Mouse (Mus musculus): ENCODE measurements around the gene Ankrd13c.
"Not testable (repeated sequence)": the region's sequence is repeated elsewhere in the genome, so short reads cannot be mapped to it uniquely, and the experiment has no call there.

The Ankrd13c gene

DNA sequence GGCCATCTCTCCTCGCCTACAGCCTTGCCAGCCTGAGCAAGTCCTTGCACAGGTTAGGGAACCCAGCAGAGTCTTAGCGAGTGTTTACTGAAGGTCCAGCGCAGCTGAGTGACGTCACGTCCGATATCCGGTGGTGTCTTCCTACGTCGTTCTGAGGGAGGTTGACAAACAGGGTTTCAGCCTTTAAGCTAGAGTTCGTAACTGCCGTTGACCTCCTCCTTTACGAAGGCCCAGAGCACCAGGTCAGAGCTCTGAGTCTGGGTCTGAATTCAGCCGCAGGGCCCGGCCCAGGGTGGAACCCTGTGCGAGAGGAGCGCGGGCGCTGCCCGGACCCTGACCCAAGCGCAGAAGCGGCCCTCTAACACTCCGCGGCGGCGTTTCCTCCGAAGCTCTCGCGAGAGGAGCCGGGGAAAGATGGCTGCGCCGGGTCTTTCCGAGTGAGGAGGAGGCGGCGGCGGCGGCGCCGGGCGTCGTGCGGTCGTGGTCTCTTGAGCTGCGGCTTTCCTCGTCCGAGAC, at the start of gene Ankrd13c:
Gene Ankrd13c (plus strand): TSS at position 397 of the 516 bp plus-strand sequence.
- DNase-seq (ENCODE audit: low spot score), result peak; percentile 92

- no peak for DNase-seq (ENCODE audit: low spot score)
These were observed 49.4 kb upstream of the Ankrd13c start for GRCm38 (mm10) chr3:157897645-157898044.

GRCm38 (mm10) chr3:157899986-157900385, 47.1 kb upstream of the Ankrd13c start:
- no peak for DNase-seq (ENCODE audit: low spot score)

DNA sequence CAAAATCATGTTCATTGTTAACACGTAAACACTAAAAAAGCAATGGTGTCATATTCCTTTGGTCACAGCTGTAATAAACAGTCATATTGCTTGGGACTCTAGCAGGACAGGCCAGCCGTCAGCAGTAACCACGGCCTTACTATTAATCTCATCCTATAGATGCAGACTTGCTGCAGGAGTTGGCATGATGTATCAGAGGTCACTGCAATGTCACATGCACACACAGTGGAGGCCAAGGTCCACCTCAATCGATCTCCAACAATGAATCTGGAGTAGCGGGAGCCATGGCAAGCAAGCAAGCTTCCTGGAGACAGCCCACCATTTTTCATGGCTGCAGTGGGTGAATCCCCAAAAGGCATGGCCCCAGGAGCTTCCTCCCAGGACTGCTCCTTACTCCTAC, 45.3 kb upstream of the Ankrd13c start:
- DNase-seq (ENCODE audit: low spot score), result no peak

DNA sequence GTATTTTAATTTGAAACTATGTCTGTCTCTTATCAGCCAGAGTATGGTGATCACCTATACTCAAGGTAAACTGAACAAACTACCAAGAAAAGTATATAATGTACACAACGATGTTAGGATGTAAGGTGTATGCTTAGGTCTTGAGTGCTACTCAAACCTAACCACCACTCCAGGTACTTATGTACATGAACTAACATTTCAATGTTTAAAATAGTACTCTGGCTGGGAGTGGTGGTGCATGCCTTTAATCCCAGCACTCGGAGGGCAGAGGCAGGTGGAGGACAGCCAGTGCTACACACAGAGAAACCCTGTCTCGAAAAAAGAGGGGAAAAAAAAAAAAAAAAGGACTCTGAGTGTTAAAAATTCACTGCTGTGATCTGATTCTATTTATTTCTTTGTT, 38.9 kb upstream of the Ankrd13c start:
- DNase-seq (ENCODE audit: low spot score), result no peak

- DNase-seq (ENCODE audit: low spot score), result no peak
These were observed 36.8 kb upstream of the Ankrd13c start for GRCm38 (mm10) chr3:157910262-157910661.

DNA sequence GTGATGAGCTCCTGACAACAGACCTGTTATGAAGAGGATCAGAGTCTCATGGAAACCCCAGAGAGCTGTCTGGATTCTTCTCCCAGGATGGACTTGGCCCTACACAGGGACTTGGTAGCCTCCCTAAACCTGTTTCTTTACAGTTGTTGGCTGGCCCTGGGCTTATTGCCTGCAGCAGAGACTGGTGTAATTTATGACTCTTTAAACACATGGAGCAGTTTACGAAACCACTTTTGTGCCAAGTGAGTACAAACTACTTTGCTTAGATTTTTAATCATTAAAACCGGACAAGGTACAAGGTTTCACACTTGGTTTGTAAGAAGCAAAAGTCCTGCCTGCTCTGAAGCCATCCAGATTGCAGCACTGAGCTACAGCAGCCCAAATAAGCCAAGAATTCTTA, 34.9 kb upstream of the Ankrd13c start:
- DNase-seq (ENCODE audit: low spot score), result no peak

DNA sequence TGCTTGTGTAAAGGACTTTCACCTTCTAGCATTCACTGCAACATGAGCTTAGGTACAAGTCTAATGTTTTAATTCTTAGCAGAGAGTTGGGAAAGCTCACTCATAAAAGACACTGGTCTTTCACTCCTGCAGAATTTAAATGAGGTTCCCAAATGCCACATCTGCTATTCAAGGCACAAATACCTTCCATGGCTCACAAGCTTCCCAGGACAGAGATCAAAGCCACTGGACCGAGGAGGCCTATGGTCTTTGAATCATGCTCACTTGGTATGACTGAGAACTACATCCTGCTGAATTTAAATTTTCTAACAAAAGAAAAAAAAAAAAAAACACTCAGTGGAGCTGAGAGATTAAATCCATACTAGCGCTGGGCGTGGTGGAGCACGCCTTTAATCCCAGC, 30.7 kb upstream of the Ankrd13c start:
- DNase-seq (ENCODE audit: low spot score), result no peak

GRCm38 (mm10) chr3:157921376-157921775, 25.7 kb upstream of the Ankrd13c start:
- DNase-seq (ENCODE audit: low spot score), result no peak

DNA sequence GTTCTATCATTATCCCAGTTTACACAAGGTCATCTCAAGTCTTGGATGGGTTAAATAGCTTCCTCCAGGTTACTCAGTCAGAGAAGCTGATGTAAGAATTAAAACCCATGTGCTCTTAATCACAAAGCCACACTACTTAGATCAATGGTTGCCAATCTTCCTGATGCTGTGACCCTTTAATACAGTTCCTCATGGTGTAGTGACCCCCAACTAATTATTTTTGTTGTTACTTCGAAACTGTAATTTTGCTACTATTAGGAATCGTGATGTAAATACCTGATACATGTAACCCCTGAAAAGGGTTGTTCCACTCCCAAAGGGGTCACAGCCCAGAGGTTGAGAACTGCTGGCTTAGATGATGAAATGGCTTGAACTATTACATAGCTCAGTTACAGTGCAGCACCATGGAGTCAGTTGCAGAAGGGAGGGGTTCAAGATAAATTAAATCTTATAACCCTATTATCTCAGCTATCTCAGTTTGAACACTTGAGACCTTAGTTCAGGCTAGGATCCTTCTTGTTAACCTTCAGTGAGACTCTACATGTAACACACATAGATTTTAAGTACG, 23.7 kb upstream of the Ankrd13c start:
- DNase-seq (ENCODE audit: low spot score), result no peak

DNA sequence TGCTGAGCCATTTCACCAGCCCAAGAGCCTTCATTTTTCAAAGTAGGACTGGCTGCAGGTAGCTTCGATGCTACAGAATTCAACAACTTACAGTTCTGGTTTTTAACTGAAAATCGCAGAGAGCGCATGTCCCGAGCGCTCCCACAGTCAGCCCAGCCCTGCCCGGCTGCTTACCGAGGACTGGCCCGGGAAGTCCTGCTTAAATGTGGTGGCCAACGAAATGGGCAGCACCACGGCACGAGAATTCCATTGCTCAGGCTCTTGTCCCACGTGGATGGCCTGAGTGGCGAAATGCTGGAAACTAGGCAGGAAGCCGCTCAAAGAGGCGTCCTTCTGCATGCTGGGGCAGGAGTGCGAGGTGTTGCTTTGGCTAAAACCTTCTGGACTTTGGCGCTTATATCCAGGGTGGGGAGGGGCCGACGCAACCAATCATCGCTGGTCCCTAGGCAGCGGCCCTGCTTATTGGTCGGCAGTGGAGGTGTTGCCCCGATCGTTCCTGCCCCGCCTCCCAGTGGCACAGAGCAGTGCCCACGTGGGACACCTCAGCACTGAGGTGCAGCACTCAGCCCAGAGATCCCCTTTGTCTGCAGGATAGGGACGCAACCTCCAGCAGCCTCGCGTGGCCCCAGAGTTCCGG, 22.2 kb upstream of the Ankrd13c start, which contains the start of gene Cth:
Gene Cth (minus strand): TSS at position 386 of the 637 bp plus-strand sequence.
- peak; percentile 88 for DNase-seq (ENCODE audit: low spot score)

- no peak for DNase-seq (ENCODE audit: low spot score)
These were observed 21.1 kb upstream of the Ankrd13c start for GRCm38 (mm10) chr3:157925706-157926510.

GRCm38 (mm10) chr3:157926761-157927160, 20.3 kb upstream of the Ankrd13c start:
- no peak for DNase-seq (ENCODE audit: low spot score)

GRCm38 (mm10) chr3:157928731-157929130, 18.3 kb upstream of the Ankrd13c start:
- DNase-seq (ENCODE audit: low spot score), result peak; percentile 38

DNA sequence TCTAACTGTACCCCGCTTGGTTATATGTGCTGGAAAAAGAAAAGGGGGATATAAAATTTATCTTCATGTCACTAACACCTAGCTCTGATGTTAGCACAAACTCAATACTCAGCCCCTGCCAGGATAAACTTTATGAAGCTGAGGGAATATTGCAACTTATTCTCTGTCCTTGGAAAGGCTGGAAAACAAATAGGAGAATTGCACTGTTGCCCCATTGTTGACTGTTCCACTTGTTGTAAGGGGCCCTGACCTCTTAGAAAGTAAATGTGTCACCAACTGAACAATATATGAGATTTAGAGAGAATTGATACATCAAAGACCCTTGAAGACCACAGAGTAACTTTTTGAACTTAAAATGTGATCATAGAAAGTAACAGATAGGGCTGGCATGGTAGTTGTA, 17.6 kb upstream of the Ankrd13c start:
- DNase-seq (ENCODE audit: low spot score), result no peak

GRCm38 (mm10) chr3:157931592-157931991, 15.4 kb upstream of the Ankrd13c start:
- no peak for DNase-seq (ENCODE audit: low spot score)

- DNase-seq (ENCODE audit: low spot score), result no peak
These were observed 15.0 kb upstream of the Ankrd13c start for GRCm38 (mm10) chr3:157932074-157932473.

GRCm38 (mm10) chr3:157933223-157933622, 13.8 kb upstream of the Ankrd13c start:
- not testable (repeated sequence) for DNase-seq (ENCODE audit: low spot score)

DNA sequence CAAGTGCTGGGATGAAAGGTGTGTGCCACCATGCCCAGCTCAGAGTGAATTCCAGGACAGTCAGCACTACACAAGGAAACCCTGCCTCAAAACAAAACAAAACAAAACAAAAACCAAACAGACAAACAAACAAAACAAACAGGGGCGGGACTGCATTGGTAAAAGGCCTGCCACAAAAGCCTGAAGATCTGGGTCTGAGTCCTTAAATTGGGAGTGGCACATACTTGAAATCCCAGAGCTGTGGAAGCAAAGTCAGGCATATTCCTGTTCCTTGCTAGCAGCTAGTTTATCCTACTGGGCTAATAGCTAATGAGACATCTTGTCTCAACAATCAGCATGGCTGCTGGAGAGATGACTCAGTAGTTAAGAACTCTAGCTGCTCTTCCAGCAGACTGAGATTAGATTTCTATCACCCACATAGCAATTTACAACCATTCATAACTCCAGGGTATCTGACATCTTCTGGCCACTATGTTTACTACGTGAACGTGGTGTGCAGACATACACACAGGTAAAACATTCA, 12.7 kb upstream of the Ankrd13c start:
- no peak for DNase-seq (ENCODE audit: low spot score)

- DNase-seq (ENCODE audit: low spot score), result no peak
These were observed 8.5 kb upstream of the Ankrd13c start for GRCm38 (mm10) chr3:157938585-157938984.

- DNase-seq (ENCODE audit: low spot score), result peak; percentile 16
These were observed 593 bp downstream of the Ankrd13c start for GRCm38 (mm10) chr3:157947383-157948280.

DNA sequence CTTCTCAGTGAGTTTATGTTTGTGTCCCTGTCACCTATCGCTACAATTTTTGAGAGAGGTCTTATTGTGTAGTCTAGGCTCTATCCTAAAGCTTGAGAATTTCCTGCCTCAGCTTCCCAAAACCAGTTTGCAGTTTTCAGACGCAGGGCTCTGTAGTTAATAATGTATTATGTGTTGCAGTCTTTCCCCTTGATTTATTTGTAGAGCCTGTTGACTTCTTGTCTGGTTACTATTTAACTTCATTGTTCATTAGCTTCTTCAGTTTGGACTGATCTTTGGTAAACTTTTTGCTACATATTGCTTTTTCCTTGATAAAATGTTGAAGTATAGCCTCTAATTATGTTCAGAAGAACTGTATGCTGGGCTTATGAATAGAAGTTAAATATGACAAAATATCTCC, 5.7 kb downstream of the Ankrd13c start:
- no peak for DNase-seq (ENCODE audit: low spot score)

Measured in layer of hippocampus, adult 11-12 months (tissue).